Mouse (Mus musculus): ENCODE data around the gene Coa3. TPM values are rescaled to one million over a fixed set of nuclear protein-coding genes. Genes with fewer than 3 reads are reported as not detected.

Coa3 gene
- total RNA-seq, 2 experiments from 2014 or later: 87.2 to 117 TPM

GRCm38 (mm10) chr11:101283805-101284204 is 4.9 kb upstream of the Coa3 start:
- no peak for DNase-seq (ENCODE audit: extremely low spot score in 1 of 2, low spot score in 1 of 2)

- DNase-seq (ENCODE audit: extremely low spot score in 1 of 2, low spot score in 1 of 2): no peak
Measured at GRCm38 (mm10) chr11:101282896-101283295, 4.0 kb upstream of the Coa3 start.

- no peak for DNase-seq (ENCODE audit: extremely low spot score in 1 of 2, low spot score in 1 of 2)
Measured at GRCm38 (mm10) chr11:101280837-101281236, 1.9 kb upstream of the Coa3 start.

GRCm38 (mm10) chr11:101279193-101279569 is 267 bp upstream of the Coa3 start:
- DNase-seq (ENCODE audit: extremely low spot score in 1 of 2, low spot score in 1 of 2): no peak

GRCm38 (mm10) chr11:101277381-101278222 is 1.3 kb downstream of the Coa3 start:
- no peak for DNase-seq (ENCODE audit: extremely low spot score in 1 of 2, low spot score in 1 of 2)

- DNase-seq (ENCODE audit: extremely low spot score in 1 of 2, low spot score in 1 of 2): no peak
Measured at GRCm38 (mm10) chr11:101276319-101277070, 2.4 kb downstream of the Coa3 start.

- no peak for DNase-seq (ENCODE audit: extremely low spot score in 1 of 2, low spot score in 1 of 2)
Measured at GRCm38 (mm10) chr11:101275309-101275708, 3.6 kb downstream of the Coa3 start.

- DNase-seq (ENCODE audit: extremely low spot score in 1 of 2, low spot score in 1 of 2): no peak
Measured at GRCm38 (mm10) chr11:101272446-101272845, 6.5 kb downstream of the Coa3 start.

GRCm38 (mm10) chr11:101269577-101270116 is 9.3 kb downstream of the Coa3 start:
- no peak for DNase-seq (ENCODE audit: extremely low spot score in 1 of 2, low spot score in 1 of 2)

- no peak for DNase-seq (ENCODE audit: extremely low spot score in 1 of 2, low spot score in 1 of 2)
Measured at GRCm38 (mm10) chr11:101265906-101266305, 13.0 kb downstream of the Coa3 start.

GRCm38 (mm10) chr11:101264954-101265471 is 13.9 kb downstream of the Coa3 start:
- DNase-seq (ENCODE audit: extremely low spot score in 1 of 2, low spot score in 1 of 2): no peak

- DNase-seq (ENCODE audit: extremely low spot score in 1 of 2, low spot score in 1 of 2): no peak
Measured at GRCm38 (mm10) chr11:101263989-101264280, 15.0 kb downstream of the Coa3 start.

- no peak for DNase-seq (ENCODE audit: extremely low spot score in 1 of 2, low spot score in 1 of 2)
Measured at GRCm38 (mm10) chr11:101263138-101263988, 15.6 kb downstream of the Coa3 start.

GRCm38 (mm10) chr11:101262272-101262967 is 16.5 kb downstream of the Coa3 start:
- DNase-seq (ENCODE audit: extremely low spot score in 1 of 2, low spot score in 1 of 2): no peak

GRCm38 (mm10) chr11:101260826-101261380 is 18.0 kb downstream of the Coa3 start:
- DNase-seq (ENCODE audit: extremely low spot score in 1 of 2, low spot score in 1 of 2): no peak

GRCm38 (mm10) chr11:101259948-101260825 is 18.7 kb downstream of the Coa3 start, which contains the start of gene Wnk4:
Gene Wnk4, plus strand, starts transcription at chr11:101260567.
- DNase-seq (ENCODE audit: extremely low spot score in 1 of 2, low spot score in 1 of 2): no peak

GRCm38 (mm10) chr11:101259261-101259712 is 19.6 kb downstream of the Coa3 start:
- DNase-seq (ENCODE audit: extremely low spot score in 1 of 2, low spot score in 1 of 2): peak; percentile 42 to 49
